Mouse (Mus musculus): ENCODE measurements around the gene Trem2. TPM values are rescaled to one million over a fixed set of nuclear protein-coding genes. Genes with fewer than 3 reads are reported as not detected.

Trem2 gene
- polyA plus RNA-seq, 1 experiment from 2014 or later, result 3.5 TPM

DNA sequence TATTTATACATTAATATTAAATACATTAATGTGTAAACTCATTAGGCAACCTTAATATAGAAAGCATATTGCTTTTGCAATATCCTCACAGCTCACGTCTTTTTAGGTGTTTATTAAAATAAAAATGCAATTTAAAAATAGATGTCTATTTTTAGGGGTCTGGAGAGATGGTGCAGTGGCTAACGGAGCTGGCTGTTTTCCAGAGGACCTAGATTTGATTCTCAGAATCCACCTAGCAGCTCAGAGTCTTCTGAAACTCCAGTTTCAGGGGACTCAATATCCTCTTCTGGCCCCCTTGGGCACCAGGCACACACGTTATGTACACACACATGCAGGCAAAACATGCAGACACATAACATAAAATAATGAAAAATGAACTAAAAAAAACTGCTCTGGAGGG lies 16.1 kb downstream of the Trem2 start:
- no peak overlapping the region for H3K4me3 ChIP-seq (ENCODE audit: low read depth, low read length)
- H3K27me3 ChIP-seq (ENCODE audit: control insufficient read depth, insufficient read depth, low read length), result no peaks in the 10 kb centered on the region
- H3K4me2 ChIP-seq (replicated peaks; ENCODE audit: low read depth), result no peak overlapping the region
- 46% methylated on average over 3 of the region's 3 CpGs for WGBS
- H3K27ac ChIP-seq (replicated peaks), result no peak overlapping the region
- H3K9ac ChIP-seq (ENCODE audit: low read length), result no peak overlapping the region
- no peaks in the 10 kb centered on the region for H3K4me1 ChIP-seq (replicated peaks; ENCODE audit: control insufficient read depth, insufficient read depth)
- no peaks in the 10 kb centered on the region for H3K36me3 ChIP-seq (ENCODE audit: control insufficient read depth, insufficient read depth, low read length)
- TF ChIP-seq EP300 (optimal IDR thresholded peaks at IDR 0.05), result no peak
- H3K9me3 ChIP-seq (ENCODE audit: control insufficient read depth, low read length), result no peaks in the 10 kb centered on the region
- ATAC-seq (ENCODE audit: low FRiP score, low TSS enrichment) (no peak), DNase-seq (ENCODE audit: low spot score) (no peak)

DNA sequence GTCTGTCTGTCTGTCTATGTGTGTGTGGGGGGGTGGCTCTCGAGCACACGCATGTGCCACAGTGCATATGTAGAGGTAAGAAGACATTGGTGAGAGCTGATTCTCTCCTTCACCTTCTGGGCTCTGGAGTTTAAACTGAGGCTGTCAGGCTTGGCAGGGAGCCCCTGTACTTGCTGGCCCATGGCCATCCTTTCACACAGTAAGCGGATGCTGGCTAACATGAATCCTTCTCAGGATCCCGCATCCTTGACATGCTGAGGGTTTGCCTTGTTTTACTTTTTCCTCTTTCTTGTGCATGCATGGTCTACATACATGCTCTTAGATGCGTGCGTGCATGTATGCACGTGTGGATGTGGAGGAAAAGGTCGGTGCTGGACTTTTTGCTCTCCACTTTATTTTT lies 16.8 kb downstream of the Trem2 start:
- H3K36me3 ChIP-seq (ENCODE audit: control insufficient read depth, insufficient read depth, low read length), result no peaks in the 10 kb centered on the region
- no peak for ATAC-seq (ENCODE audit: low FRiP score, low TSS enrichment)
- no peaks in the 10 kb centered on the region for H3K4me1 ChIP-seq (replicated peaks; ENCODE audit: control insufficient read depth, insufficient read depth)
- TF ChIP-seq CTCF (IDR thresholded peaks at IDR 0.05; ENCODE audit: low read depth) (no peak), EP300 (optimal IDR thresholded peaks at IDR 0.05) (no peak)
- no peak overlapping the region for H3K4me3 ChIP-seq (ENCODE audit: low read depth, low read length)
- no peak for DNase-seq (ENCODE audit: low spot score)
- 58% methylated on average over 8 of the region's 8 CpGs for WGBS
- H3K27me3 ChIP-seq (ENCODE audit: control insufficient read depth, insufficient read depth, low read length), result no peaks in the 10 kb centered on the region
- no peaks in the 10 kb centered on the region for H3K9me3 ChIP-seq (ENCODE audit: control insufficient read depth, low read length)
- H3K9ac ChIP-seq (ENCODE audit: low read length), result no peak overlapping the region
- H3K4me2 ChIP-seq (replicated peaks; ENCODE audit: low read depth), result no peak overlapping the region
- H3K27ac ChIP-seq (replicated peaks), result no peak overlapping the region

DNA sequence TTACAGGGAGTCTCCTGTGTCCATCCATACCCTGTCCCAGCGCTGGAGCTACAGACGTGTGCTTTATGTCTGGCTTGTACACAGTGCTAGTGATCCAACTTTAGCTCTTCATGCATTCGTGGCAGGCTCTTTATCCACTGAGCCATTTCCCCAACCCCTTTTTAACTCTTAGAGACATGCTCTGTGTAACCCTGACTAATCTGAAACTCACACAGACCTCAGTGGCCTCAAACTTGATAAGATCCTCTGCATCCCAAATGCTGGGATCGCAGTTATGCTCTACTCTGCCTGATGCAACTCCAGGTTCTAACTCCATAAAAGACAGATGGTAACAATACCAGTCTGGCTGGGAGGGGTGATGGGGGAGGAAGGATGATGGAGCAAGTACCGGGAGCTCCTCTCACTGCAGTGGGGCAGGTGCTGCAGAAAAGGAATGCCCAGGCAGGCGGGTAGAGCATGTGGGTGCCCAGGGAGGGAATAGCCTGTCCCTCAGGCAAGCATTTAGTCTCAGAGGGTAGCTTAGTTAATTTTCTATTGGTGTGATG lies 17.3 kb downstream of the Trem2 start:
- H3K4me2 ChIP-seq (replicated peaks; ENCODE audit: low read depth), result no peak overlapping the region
- DNase-seq (ENCODE audit: low spot score) (no peak), ATAC-seq (ENCODE audit: low FRiP score, low TSS enrichment) (no peak)
- H3K4me1 ChIP-seq (replicated peaks; ENCODE audit: control insufficient read depth, insufficient read depth), result no peaks in the 10 kb centered on the region
- H3K9me3 ChIP-seq (ENCODE audit: control insufficient read depth, low read length), result no peaks in the 10 kb centered on the region
- WGBS, result 64% methylated on average over 6 of the region's 6 CpGs
- H3K36me3 ChIP-seq (ENCODE audit: control insufficient read depth, insufficient read depth, low read length), result no peaks in the 10 kb centered on the region
- H3K9ac ChIP-seq (ENCODE audit: low read length), result no peak overlapping the region
- H3K27ac ChIP-seq (replicated peaks), result no peak overlapping the region
- TF ChIP-seq EP300 (optimal IDR thresholded peaks at IDR 0.05) (no peak), CTCF (IDR thresholded peaks at IDR 0.05; ENCODE audit: low read depth) (no peak)
- no peaks in the 10 kb centered on the region for H3K27me3 ChIP-seq (ENCODE audit: control insufficient read depth, insufficient read depth, low read length)
- no peak overlapping the region for H3K4me3 ChIP-seq (ENCODE audit: low read depth, low read length)

DNA sequence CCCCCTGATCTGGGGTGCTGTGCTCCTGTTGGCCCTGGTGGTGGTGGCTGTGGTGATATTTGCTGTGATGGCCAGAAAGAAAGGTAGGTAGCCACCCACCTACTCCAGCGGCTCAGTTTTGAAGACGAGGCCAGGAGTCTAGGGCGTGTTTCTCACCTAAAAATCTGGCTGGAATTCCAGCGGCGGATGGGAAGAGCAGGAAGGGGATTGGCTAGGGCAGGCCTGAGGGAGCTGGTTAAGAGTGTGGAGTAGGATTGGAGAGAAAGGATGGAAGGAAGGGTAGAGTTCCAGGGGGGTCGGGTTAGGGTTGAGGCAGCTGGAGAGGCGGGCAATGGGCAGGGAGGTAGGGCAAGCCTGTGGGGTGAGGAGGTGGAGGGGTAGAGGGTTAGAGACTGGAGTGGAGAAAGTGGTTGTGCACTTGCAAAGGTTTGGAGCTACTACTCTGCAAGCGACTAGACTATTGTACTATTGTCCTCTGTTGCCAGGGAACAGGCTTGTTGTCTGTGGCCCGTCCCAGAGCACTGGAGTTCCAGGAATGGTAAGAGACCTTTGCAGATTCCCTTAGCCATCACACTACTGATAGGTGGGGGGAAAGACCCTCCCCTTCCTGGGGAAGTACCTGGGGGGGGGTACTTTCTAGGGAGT lies 19.4 kb downstream of the Trem2 start:
- Histone ChIP-seq H3K4me1 (replicated peaks; ENCODE audit: control insufficient read depth, insufficient read depth) (no peaks in the 10 kb centered on the region), H3K4me2 (replicated peaks; ENCODE audit: low read depth) (no peak overlapping the region), H3K9me3 (ENCODE audit: control insufficient read depth, low read length) (no peaks in the 10 kb centered on the region), H3K36me3 (ENCODE audit: control insufficient read depth, insufficient read depth, low read length) (no peaks in the 10 kb centered on the region), H3K27ac (replicated peaks) (no peak overlapping the region), H3K4me3 (ENCODE audit: low read depth, low read length) (no peak overlapping the region), H3K27me3 (ENCODE audit: control insufficient read depth, insufficient read depth, low read length) (no peaks in the 10 kb centered on the region), H3K9ac (ENCODE audit: low read length) (no peak overlapping the region)
- DNase-seq (ENCODE audit: low spot score) (no peak), ATAC-seq (ENCODE audit: low FRiP score, low TSS enrichment) (no peak; the same call in 1 of the 2 replicates)
- TF ChIP-seq EP300 (optimal IDR thresholded peaks at IDR 0.05), result no peak
- TF ChIP-seq CTCF (IDR thresholded peaks at IDR 0.05; ENCODE audit: low read depth), result no peak
- 74% methylated on average over 9 of the region's 9 CpGs for WGBS

DNA sequence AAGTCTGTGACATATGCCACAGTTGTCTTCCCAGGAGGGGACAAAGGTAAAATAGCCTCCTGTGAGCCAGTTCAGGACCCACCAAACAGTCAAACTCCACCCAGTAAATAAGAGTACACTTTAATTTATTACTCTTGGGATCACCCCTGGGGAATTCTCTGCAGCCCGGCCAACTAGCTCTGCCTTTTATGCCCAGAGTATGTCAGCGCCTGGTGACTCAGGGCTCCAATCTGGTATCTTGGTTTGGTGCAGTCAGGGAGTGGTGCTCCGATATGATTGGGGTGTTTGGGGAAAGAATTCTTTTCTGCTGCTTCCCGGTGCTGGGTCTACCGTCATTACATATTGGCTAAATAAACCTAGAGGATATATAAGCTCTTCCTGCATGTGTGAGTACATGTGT lies 20.6 kb downstream of the Trem2 start:
- Histone ChIP-seq H3K4me2 (replicated peaks; ENCODE audit: low read depth) (no peak overlapping the region), H3K9me3 (ENCODE audit: control insufficient read depth, low read length) (no peaks in the 10 kb centered on the region), H3K9ac (ENCODE audit: low read length) (no peak overlapping the region), H3K36me3 (ENCODE audit: control insufficient read depth, insufficient read depth, low read length) (no peaks in the 10 kb centered on the region), H3K27me3 (ENCODE audit: control insufficient read depth, insufficient read depth, low read length) (no peaks in the 10 kb centered on the region), H3K4me1 (replicated peaks; ENCODE audit: control insufficient read depth, insufficient read depth) (no peaks in the 10 kb centered on the region), H3K27ac (replicated peaks) (no peak overlapping the region), H3K4me3 (ENCODE audit: low read depth, low read length) (no peak overlapping the region)
- 72% methylated on average over 5 of the region's 5 CpGs for WGBS
- ATAC-seq (ENCODE audit: low FRiP score, low TSS enrichment), result peak; percentile 54; the same call in 1 of the 2 replicates
- no peak for DNase-seq (ENCODE audit: low spot score)
- TF ChIP-seq EP300 (optimal IDR thresholded peaks at IDR 0.05) (no peak), CTCF (IDR thresholded peaks at IDR 0.05; ENCODE audit: low read depth) (no peak)

DNA sequence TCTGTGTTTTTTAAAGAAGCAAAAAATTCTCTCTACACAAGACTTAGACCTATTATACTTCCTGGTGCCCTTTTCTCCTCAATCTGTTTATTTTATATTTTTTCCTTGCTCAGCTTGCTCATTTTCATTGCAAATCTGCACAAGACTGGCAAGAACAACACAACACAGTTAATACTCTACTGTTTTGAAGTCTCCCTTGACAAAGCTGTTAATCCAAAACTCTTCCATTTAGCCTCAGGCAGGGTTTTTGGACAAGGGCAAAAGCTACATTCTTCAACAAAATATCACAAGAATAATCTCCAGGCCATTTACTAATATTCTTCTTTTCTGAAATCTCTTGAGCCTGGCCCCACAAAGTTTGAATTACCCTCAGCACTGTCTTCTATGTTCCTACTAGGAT lies 25.4 kb downstream of the Trem2 start:
- no peak for ATAC-seq (ENCODE audit: low FRiP score, low TSS enrichment)
- Histone ChIP-seq H3K27me3 (ENCODE audit: control insufficient read depth, insufficient read depth, low read length) (no peaks in the 10 kb centered on the region), H3K9me3 (ENCODE audit: control insufficient read depth, low read length) (no peaks in the 10 kb centered on the region), H3K4me2 (replicated peaks; ENCODE audit: low read depth) (no peak overlapping the region), H3K36me3 (ENCODE audit: control insufficient read depth, insufficient read depth, low read length) (no peaks in the 10 kb centered on the region), H3K4me3 (ENCODE audit: low read depth, low read length) (no peak overlapping the region), H3K9ac (ENCODE audit: low read length) (no peak overlapping the region), H3K4me1 (replicated peaks; ENCODE audit: control insufficient read depth, insufficient read depth) (no peaks in the 10 kb centered on the region), H3K27ac (replicated peaks) (no peak overlapping the region)
- TF ChIP-seq EP300 (optimal IDR thresholded peaks at IDR 0.05), result no peak
- no peak for TF ChIP-seq CTCF (IDR thresholded peaks at IDR 0.05; ENCODE audit: low read depth)
- DNase-seq (ENCODE audit: low spot score), result no peak

Measured in stomach, postnatal 0 days (tissue).